Mouse (Mus musculus) forelimb bud, embryonic 11.5 days (tissue): ENCODE measurements around the gene Inhbe.

Experiments
- DNase-seq: peaks from one replicate; pipeline ENCODE4 v3.0.0-alpha.2; 2012; ENCODE audit warnings: low read depth, low spot score

Gene Inhbe

DNA sequence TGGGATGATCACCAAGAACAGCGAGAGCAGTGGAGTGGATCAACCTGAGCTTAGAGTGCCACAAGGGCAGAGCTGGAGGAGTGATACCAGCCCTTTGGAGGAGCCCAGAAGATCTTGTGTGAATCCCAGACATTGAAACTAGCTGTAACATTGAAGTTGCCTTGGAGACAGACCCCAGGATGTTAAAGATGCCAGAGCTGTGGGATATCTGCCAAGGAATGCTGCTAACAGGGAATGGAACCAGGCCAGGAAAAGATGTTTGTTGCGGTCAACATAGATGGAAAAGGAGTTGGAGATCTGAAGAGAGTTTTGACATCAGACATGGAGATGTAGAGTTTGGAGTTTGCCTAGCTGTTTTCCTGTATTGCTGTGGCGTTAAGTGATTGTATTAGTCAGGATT lies 8.0 kb downstream of the Inhbe start:
- no peak for DNase-seq

DNA sequence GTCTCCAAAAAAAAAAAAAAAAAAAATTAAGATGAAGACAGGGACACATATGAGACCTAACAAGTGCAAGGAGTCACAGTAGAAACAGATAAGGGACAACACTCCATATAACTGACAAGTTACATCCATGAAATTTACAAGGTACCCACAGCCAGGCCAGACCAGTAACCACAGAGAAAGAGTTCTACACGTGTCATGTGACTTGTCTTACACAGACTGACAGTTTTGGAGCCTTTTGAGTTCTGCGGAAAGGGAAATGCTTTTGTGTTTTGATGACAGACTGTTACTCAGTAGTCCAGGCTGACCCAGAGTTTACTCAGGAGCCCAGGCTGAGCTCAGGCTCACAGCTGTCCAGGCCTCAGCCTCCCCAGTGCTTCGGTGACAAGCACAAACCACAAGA lies 11.2 kb downstream of the Inhbe start:
- DNase-seq, result no peak

DNA sequence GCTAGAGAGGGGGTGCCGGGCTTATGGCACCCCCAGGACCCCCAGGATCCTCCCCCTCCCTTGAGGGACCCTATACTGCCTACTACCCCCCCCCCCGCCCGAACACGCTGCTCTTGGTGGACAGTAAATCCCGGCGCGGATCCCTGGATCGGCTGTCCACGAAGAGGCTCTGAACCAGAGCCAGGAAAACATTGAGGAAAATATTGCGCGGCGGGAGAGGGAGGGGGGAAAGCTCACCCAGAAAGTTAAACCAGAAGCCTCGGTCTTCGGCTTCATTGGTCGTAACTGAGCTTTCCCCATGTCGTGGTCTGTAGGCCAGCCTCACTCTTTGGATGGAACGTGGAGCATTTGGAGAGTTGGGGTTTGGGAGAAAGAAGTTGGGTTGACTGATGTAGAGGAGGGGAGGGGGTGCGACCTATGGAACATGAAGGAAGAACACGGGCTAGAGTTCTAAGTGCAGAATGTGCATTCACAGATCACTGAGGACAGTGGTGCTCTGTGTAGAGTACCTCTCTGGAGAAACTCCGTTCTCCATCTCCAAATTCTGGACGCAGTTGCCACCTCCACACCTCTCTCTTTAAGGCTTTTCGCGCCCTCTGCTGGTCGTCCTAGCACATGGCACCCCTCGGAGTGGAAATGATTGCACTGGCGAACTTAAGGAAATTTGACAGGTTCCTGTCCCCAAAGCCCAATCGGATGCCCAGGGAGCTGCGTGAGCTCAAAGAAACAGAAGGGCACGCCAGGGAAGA lies 12.1 kb downstream of the Inhbe start, which contains the start of gene Gli1:
TSS of gene Gli1 (minus strand) at position 84 of the 749 bp plus-strand sequence.
- DNase-seq, result peak; percentile 90

DNA sequence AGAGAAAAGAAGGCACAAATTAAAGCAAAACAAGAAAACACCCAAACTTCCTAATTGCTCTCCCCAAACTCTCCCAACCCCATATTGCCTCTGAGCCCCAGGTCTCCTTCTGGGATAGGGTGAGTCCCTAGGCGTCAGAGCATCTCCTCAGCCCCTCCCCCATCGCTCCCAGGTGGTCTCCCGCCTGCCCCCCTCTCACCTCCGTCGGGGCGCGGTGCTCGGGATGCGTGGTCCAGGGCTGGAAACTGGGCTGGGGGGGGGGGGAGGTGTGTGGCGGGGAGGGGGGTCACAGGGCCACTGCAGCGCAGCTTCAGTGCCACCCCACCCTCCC lies 12.9 kb downstream of the Inhbe start:
- no peak for DNase-seq

DNA sequence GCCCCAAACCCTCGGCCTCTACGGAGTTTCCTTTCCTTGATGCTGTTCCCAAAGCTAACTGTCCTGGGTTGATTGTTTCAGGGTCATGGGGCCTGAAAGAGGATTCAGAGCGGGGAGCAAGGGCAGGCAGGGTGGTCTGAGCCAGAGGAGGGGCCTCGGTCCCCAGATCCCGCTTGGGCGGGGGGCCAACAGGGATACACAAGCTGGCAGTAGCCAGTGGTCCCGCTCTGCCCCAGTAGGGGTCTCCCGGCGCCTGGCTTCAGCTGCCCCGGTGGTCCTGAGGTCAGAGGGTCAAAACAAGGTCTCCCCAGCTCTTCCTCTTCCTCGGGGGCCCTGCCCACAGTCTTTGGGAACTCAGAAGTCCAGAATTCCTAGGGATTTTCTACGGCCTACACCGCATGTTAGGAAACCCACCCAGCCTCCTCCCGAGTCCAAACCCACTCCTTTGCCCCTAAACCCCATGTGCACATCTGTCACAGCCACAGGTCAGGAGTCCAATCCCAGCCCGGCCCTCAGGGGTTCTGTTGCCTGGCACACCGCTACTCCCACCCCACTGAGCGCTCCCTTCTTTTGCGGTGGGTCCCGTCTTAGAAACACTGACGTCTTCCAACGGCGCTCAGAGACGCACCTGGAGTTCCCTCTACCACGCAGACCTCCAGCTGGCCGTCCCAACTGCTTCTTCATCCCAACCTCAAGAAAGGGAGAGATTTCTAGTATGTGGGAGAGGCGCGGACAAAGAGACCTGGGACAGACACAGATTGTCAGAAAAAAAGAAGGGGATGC lies 13.4 kb downstream of the Inhbe start:
- peak; percentile 62 for DNase-seq

GRCm38 (mm10) chr10:127339683-127340576 lies 14.3 kb downstream of the Inhbe start:
- peak; percentile 77 for DNase-seq

DNA sequence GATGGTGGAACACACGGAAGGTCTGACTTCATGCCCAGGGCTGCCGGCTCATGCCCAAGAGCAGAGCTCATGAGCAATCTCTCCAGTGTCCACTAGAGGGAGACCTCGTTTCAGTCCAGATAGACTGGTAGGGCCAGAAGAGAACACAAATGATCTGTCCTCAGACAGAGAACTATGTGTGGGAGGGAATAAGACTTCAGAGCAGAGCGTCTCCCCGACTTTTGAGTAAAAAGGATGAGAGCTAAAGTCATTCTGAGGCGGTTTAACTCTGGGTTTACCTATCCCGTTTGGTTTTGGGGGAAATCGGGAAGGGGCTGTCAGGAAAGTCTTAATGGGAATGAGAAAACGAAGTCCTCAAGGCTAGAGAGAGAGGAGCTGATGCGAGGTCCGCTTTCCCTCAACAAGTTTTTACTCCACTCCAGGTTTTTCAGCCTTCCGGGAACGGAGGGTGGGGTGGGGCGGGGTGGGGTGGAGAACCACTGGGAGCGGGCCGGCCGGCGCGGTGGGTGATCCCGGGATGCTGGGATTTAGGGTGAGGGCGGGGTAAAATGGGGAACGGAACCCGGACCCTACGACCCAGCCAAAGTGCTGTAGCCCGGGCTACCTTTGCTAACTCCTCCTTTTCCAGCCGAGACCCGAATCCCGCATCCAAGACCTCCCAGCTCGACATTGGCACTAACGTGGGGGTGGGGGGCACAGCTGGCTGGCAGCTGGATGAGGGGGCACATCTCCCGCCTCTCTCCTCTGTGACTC lies 15.1 kb downstream of the Inhbe start:
- DNase-seq, result peak; percentile 93

DNA sequence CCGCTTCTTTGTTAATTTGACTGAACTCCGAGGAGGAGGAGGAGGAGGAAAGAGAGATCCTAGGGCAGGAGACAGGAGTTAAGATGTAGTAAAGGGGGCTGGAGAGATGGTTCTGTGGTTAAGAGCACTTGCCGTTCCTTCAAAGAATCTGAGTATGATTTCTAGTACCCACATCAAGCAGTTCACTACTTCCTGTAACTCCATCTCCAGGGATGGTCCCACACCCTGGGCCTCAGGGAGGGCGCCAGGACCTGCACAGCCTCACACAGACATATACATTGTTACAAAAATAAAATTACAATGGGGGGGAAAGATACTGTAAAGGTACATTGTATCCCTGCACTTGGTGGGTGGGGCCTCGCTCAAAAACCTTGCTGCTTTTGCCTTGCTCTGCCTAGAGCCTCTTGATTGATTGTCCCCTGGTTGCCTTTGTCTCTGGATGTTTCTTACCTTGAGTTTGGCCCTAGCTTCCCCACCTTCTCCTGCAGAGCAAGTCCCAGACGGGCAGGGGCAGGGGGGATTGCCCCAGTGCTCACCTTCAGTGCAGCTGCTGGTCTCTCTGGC lies 16.6 kb downstream of the Inhbe start:
- no peak for DNase-seq

DNA sequence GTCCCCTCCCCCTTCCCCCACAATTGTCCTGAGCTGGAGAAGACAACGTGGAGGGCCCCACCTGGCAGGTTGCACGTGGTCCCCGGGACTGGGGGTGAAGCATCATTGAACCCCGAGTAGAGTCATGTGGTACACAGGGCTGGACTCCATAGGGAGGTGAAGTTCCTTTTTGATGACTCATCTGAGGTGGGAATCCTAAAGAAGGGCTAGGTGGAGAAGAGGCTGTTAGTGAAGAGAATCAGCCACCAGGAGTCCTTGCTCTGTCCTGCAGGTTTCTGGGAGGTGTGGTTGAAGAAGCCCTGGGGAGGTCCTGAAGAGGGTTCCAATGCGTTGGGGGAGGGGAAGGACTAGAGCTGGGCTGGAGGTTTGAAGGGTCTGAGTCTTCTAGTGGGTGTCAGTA lies 17.3 kb downstream of the Inhbe start:
- DNase-seq, result no peak

- no peak for DNase-seq
Observed at GRCm38 (mm10) chr10:127335271-127335670, 18.9 kb downstream of the Inhbe start.

DNA sequence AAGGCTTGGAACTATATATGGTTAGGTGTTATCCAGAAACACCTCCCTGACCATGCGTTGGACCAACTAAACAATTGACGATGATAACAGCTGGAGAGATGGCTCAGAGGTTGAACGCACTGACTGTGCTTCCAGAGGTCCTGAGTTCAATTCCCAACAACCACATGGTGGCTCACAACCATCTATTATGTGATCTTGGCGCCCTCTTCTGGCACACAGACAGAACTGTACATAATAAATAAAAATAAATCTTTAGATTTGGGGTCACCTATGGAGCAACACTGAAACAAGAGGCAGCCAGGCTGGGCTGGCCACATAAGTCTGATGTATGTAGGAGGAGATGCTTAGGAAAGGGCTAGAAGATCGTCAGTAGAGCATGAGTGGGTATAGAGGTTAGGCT lies 21.1 kb downstream of the Inhbe start:
- DNase-seq, result no peak

DNA sequence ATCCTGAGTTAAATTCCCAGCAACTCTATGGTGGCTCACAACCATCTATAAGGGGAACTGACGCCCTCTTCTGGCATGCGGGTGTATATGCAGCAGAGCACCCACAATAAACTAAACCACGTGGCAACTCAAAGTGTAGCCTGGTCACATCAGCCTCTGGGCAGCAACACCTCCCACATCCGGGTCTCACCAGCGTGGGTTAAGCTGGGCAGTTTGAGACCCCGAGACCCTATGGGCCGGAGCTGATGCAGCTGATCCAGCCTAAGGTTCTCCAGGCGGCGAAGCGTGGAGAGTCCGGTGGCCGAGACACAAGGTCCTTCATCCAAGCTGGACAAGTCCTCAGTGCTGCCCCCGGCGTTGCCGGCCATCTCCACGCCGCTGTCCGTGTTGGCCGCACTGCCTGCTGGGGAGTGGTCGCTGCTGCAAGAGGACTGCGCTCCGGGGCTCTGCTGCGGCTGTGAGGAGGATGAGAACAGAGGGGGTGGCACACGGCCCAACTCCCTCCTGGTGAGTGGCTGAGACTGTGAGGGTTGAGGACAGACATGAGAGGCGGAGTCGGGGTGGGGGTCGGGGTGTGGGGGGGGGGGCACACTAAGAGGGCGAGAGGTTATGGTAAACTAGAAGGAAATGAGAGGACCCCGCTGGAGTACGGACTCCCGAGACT lies 21.9 kb downstream of the Inhbe start:
- no peak for DNase-seq

DNA sequence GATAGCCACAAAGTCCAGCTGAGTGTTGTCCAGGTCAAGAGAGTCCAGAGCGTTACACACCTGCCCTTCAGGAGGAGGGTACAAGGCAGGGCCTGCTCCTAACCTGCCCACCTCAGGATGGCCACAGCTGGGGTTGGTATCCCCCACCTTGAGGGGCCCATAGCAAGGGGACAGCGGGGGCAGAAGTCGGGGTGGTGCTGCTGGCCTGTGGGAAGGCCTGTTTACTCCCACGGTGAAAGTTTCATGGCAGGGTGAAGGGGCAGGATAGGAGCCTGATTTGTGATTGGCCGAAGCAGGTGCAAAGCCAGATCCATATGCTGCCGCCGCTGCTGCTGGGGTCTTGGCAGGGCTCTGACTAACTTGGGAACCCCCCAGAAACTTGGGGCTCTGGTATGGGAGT lies 24.0 kb downstream of the Inhbe start:
- DNase-seq, result no peak

DNA sequence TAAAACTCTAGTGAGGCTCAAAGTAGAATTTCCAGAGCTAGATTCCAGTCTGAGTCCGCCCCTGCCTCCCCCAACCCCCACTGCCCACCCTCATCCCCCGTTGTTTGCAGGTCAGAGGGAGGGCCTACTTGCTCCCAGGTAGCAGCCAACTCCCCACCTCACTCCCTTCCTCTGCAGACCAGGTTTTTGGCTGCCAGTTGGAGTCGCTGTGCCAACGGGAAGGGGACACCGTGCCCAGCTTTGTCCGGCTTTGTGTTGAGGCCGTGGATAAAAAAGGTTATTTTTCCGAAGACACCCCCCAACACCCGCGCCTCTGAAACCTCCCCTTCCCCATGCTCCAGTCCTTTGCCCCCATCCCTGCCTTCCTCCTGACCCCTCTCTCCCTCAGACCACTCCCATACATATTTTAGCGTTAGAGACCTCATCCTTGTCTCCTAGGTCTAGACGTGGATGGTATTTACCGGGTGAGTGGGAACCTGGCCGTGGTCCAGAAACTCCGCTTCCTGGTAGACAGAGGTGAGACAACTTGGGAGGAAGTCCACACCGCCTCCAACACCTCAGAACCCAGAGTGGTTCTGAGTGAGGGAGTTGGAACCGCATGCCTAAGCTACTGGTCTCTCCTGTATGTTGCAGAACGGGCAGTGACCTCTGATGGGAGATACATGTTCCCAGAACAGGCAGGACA lies 26.6 kb downstream of the Inhbe start:
- DNase-seq, result no peak

DNA sequence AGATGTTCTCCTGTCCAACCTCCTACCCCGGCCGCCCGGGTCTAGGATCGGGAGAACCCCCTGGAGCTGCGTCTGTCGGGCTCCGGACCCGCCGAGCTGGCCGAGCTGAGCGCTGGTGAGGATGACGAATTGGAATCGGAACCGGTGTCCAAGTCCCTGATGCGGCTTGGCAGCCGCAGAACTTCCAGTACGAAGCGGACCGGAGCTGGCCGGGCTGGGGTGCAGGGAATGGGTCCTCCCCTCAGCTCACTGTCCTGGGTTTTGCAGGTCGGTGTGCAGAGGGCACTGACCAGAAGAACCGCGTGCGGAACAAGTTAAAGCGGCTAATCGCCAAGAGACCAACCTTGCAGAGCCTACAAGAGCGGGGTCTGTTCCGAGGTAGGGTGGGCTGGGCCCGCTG lies 27.4 kb downstream of the Inhbe start:
- DNase-seq, result no peak

- no peak for DNase-seq
Observed at GRCm38 (mm10) chr10:127326017-127326801, 28.0 kb downstream of the Inhbe start.

GRCm38 (mm10) chr10:127325454-127326016 lies 28.7 kb downstream of the Inhbe start:
- no peak for DNase-seq

DNA sequence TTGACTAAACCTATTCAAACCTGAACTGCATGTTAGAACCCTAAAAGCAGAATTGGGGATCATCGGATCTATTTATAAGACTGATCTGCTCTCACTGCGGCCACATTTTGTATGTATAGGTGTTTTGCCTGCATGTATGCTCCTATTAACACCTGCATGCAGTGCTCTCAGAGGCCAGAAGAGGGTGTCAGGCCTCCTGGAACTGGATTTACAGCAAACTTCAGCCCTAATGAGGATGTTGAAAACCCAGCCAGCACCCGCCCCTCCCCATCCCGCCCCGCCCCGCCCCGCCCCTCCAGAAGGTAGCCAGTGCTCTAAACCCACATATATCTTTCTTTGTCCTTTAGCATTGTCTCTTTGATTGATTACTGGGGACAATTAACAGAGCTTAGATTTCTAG lies 29.7 kb downstream of the Inhbe start:
- DNase-seq, result peak; percentile 70
